Mouse (Mus musculus): ENCODE data around the gene Adgrl2.

DNA sequence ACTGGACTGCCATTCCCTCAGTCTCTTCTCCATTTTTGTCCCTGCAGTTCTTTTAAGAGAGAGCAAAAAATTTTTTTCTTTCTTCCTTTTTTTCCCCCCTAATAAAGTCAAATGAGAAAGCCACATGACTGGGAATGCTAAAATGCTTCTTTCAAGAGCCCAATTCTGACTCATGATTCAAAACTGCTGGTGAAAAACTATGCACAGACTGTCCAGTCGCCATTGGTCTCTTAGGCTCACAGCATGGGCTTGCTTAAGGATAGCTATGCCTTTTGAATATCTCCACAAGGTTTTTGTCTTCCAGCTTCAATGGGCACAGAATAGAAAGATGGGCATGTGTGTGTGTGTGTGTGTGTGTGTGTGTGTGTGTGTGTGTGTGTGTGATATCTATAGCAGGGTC lies 178.3 kb downstream of the Adgrl2 start:
- TF ChIP-seq MAX (IDR thresholded peaks at IDR 0.05; ENCODE audit: low read length) (no peak), ELF1 (IDR thresholded peaks at IDR 0.05; ENCODE audit: low read depth, low read length) (no peak), USF1 (IDR thresholded peaks at IDR 0.05; ENCODE audit: low read depth, low read length) (no peak), CTCF (IDR thresholded peaks at IDR 0.05 in 2 of 3, conservative IDR thresholded peaks at IDR 0.05 in 1 of 3; ENCODE audit: control insufficient read depth in 1 of 3, insufficient read depth in 1 of 3, low read depth in 2 of 3, low read length in 3 of 3, poor library complexity in 1 of 3, severe bottlenecking in 1 of 3) (no peak), GATA1 (IDR thresholded peaks at IDR 0.05; ENCODE audit: low read depth, low read length) (no peak), POLR2AphosphoS2 (IDR thresholded peaks at IDR 0.05; ENCODE audit: low read length) (no peak)

Measured in MEL (cell line).